Mouse (Mus musculus): ENCODE results near the gene Prmt2. TPM values are rescaled to one million over a fixed set of nuclear protein-coding genes. Genes with fewer than 3 reads are reported as not detected.

Prmt2 gene
- 12.8 TPM for total RNA-seq (2023)

DNA sequence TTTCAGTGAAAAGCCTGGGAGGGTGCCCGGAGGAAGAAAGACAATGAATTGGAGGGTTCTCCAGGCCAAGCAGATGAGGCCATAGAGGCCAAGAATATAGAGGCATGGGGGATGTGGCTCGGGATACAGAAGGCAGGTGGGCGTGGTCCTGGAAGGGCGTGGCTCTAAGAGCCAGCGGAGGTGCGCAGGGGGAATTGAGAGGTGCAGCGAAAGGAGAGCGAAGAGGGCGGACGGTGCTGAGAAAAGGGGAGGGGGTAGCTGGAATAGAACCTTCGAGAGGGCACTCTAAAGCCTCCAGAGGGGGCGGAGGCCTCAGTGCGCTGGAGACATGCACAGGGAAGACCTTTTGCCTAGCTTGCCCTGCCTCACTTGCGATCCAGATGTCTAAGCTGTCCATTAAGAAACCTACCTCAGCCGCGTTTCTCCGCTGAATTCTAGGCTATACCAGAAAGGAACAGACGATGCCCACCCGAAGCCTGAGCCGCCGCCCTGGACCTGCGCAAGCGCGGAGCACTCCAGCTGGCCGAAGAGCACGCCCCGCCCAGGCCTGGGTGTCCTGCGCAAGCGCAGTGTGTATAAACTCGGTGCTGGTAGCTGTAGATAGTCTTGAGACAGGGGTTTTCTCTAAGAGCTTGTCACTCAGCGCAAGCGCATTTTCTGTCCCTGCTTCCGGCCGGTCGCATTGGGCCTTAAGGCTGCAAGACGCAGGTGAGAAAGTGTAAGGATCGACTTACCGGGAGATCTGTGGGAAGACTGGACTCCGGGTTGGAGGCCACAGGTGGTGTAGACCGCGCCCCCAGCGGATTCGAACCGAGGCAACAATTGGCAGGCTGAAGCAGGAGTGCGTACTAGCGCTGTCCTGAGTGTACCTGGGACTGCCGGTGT lies at the start of gene Prmt2:
Gene Prmt2, minus strand, starts transcription at position 525 of the 885 bp plus-strand sequence.

DNA sequence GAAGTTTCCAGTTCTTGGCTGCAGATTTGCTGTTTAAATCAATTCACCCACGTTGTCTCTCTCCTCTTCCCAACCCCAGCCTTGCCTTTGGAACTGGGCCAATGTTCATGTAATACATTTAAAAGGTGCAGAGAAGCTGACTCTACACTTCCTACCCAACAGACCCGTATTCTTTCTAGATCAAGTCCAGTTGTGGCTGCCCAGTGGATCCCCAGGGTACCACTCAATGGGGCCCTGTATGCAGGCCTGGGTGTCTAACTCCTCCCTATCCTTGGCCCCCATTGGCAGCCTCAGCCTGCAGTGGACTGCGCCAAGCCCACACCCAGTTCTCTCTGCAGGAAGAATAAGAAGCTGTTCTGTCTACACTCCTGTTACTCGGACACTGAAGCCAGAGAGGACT lies 15.9 kb upstream of the Prmt2 start, which contains the start of gene S100b:
Gene S100b, plus strand, starts transcription at position 318 of the 400 bp plus-strand sequence.

Other genes starting within 250 kb of the Prmt2 start
- gene Zfp280b, start 205.2 kb downstream of the Prmt2 start, total RNA-seq (2023), result 17.6 TPM
- not detected for gene Slc5a4b, start 126.9 kb downstream of the Prmt2 start, total RNA-seq (2023)
- not detected for gene Slc5a4a, start 90.4 kb downstream of the Prmt2 start, total RNA-seq (2023)
- not detected for gene S100b, start 16.0 kb upstream of the Prmt2 start, total RNA-seq (2023)
- gene Dip2a, start 107.4 kb upstream of the Prmt2 start, total RNA-seq (2023), result 7.5 TPM
- gene AC141477.1, start 202.6 kb upstream of the Prmt2 start, total RNA-seq (2023), result 28.9 TPM
- gene Pcnt, start 204.9 kb upstream of the Prmt2 start, total RNA-seq (2023), result 69.9 TPM
- gene 2610028H24Rik, start 211.2 kb upstream of the Prmt2 start, total RNA-seq (2023), result not detected
- 78.7 TPM for gene Mcm3ap, start 231.1 kb upstream of the Prmt2 start, total RNA-seq (2023)
- 2.6 TPM for gene Ybey, start 231.2 kb upstream of the Prmt2 start, total RNA-seq (2023)

All from CD4-positive naive resting alpha-beta T cell, adult 57 days (primary cell).